Mouse (Mus musculus) G1E-ER4 (cell line): ENCODE measurements at regions not wholly inside any gene's neighbourhood (a gene's known extent, or its start where the extent isn't known, plus 50 kb on each side); places are given as distances from the start of the nearest gene placed in this dataset.

Source experiments
- GATA1 ChIP-seq: IDR thresholded peaks from one replicate; pipeline ENCODE4 v1.8.0; 2012; ENCODE audit warnings: low read length, inconsistent platforms

DNA sequence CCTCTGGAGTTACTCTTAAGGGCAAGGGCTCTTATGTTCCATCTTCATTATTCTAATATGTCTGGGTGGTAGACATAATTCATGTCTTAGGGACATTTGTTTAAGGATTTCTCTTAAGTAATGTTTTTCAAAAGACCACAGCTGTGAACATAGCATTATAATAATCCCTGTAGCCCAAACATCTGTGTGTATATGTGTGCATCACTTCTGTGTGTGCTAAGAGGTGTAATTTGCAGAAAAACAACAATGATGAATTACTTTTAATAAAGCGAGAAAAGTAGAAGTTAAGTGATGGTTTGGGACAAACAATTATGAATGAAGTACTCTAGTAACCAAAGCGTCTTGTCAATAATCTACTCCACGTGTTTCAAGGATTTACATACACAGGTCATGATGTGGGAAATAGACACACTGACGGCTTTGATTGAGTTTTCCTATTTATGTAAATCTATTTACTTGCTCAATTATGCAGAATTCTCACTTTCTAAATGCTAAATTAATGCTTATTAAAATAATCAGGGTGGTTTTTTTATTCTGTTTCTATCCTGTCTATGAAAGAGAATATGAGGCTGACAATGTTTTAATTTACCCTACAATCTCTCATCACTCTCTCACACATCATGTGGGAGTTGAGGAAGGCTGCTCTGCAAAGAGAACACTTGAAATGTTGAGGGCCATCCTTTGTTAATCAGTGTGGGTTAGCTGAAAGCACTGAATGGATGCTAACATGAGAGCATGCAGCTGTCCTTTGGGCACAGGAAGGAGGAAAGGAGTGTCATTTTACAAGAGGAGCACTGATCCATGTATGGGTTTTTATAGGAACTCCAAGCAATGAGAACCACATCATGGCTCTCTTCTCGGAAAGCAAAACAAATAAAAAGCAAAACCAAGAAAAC, 477.8 kb upstream of the Slc8a1 start:
- no peak for TF ChIP-seq GATA1

- TF ChIP-seq GATA1: no peak
These were observed 461.8 kb upstream of the Slc8a1 start for GRCm38 (mm10) chr17:82199981-82200380.

DNA sequence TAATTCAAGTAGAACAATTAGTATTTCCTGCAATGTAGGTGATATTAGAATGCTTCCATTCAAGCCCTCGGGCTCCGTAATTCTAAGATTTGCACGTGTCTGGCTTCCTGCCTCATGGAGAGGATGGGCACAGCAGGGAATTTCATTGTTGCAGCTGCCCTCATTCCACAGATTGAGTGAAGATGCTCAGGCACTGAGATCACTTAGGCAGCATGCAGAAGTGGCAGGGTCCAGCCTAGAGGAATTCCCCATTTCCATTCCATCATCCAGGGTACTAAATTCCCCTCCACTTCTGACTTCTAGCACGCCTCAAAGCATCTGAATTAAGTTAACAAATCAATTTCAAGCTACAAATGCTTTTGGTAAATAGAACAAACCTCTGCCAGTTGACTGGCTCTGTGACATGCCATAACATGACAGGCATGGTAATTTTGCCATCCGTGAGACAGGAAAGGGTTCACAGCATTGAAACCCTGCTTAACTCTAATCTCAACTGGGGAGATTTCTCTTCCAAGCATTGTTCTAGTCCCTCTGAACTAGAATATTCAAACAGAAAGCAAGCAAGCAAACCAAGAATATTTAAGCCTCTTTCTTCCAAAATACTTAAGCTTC, 461.0 kb upstream of the Slc8a1 start:
- TF ChIP-seq GATA1: no peak

GRCm38 (mm10) chr17:82184261-82184660, 446.1 kb upstream of the Slc8a1 start:
- TF ChIP-seq GATA1: no peak

GRCm38 (mm10) chr17:82171216-82171615, 433.0 kb upstream of the Slc8a1 start:
- no peak for TF ChIP-seq GATA1

- no peak for TF ChIP-seq GATA1
These were observed 415.3 kb upstream of the Slc8a1 start for GRCm38 (mm10) chr17:82153446-82153845.

DNA sequence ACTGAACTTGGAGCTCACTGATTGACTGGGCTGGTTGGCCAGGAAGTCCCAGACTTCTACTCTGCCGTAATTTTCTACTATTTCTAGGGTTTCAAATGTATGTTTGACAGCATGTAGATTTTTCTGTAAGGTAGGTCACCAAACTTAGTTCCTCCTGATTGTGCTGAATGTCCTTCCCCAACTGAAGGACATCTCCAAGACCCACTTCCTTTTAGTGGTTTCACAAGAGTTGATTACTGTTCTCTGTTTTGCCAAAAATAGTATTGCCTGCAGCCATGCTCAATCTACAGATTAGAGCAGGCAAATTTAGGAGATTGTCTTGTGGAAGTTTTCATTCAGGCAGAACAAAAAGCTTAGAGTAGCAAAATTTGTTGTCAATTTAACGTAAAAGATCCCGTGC, 396.7 kb upstream of the Slc8a1 start:
- no peak for TF ChIP-seq GATA1

DNA sequence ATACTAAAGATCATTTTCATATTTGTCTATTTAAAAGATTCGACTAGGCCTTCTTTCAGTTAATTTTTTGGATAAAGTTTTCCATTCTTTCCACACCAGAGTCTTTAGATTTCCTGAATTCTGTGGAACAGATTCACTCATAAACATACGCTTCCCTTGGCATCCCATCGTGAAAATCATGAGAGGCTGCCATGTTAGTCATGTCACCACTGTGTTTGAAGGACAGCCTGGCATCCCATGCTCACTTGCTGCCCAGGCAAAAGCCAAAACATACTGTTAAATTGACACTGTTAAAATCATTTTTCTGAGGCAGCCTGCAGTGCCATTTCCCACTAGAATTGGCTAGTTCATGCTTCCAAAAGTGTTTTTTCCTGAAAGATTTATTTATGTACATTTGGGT, 394.8 kb upstream of the Slc8a1 start:
- TF ChIP-seq GATA1: no peak

- TF ChIP-seq GATA1: no peak
These were observed 349.0 kb upstream of the Slc8a1 start for GRCm38 (mm10) chr17:82087141-82087540.

- TF ChIP-seq GATA1: no peak
These were observed 342.1 kb upstream of the Slc8a1 start for GRCm38 (mm10) chr17:82080301-82080700.
